Mouse (Mus musculus): ENCODE measurements around the gene Setd1a. TPM values are rescaled to one million over a fixed set of nuclear protein-coding genes. Genes with fewer than 3 reads are reported as not detected.
"Not testable (repeated sequence)": the region's sequence is repeated elsewhere in the genome, so short reads cannot be mapped to it uniquely, and the experiment has no call there.

Gene Setd1a
- polyA plus RNA-seq (2016; fragmentation: Nextera tagmentation; extraction: Ambion mirVana) = 13.2 and 23.7 TPM in 2 replicates

GRCm38 (mm10) chr7:127776426-127776825 is at the start of gene Setd1a:
Gene Setd1a (plus strand): TSS chr7:127776670.
- Histone ChIP-seq H3K27ac (peak within 1 kb of the TSS; percentile 99), H3K9me3 (no peaks in the 10 kb centered on the region), H3K4me3 (peak within 1 kb of the TSS; percentile 96), H3K27me3 (ENCODE audit: insufficient read depth, poor library complexity, severe bottlenecking) (no peaks in the 10 kb centered on the region), H3K36me3 (peaks cover 30% of the 10 kb centered on the region), H3K4me1 (peaks cover 15% of the 10 kb centered on the region)
- DNase-seq (ENCODE audit: low spot score) = peak; percentile 90
- WGBS = 0% methylated on average over 23 of the region's 23 CpGs

DNA sequence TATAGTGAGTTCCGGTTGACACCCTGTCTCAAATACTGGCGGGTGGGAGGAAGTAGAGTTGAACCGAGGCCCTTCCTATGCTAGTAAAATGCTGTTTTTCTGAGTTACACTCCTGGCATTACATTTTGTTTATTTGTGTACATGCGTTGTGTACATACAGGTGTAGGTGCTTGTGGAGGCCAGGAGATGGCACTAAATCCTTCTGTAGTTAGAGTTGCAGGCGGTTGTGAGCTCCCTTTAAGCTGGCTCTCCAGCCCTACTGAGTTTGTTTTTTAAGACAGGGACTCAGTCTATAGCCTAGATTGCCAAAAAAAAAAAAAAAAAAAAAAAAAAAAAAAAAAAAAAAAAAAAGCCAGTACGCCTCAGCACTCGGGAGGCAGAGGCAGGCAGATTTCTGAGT is 48.6 kb upstream of the Setd1a start:
- WGBS = 78% methylated on average over 7 of the region's 7 CpGs
- peak; percentile 56 for DNase-seq (ENCODE audit: low spot score)

DNA sequence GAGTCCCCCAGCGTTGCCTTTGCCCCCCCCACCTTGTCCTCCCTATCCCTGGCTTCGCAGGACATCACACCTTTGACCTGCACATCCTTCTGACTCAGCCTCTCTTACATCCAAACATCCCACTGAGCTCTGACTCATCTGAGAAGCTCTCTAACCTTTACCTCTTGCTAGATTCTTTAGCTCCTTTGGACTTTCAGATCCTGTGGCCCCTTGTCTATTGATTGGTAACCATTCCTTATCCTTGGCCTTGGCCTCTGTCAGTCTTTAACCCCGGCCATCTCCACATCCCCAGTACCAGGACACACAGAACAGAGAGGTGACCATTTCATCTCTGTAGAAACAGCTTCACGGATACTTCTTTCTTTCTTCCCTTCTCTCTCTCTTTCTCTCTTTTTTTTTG is 46.3 kb upstream of the Setd1a start:
- H3K9me3 ChIP-seq = no peaks in the 10 kb centered on the region
- no peak for DNase-seq (ENCODE audit: low spot score)
- 60% methylated on average over 4 of the region's 4 CpGs for WGBS
- H3K4me3 ChIP-seq = no peak overlapping the region
- H3K36me3 ChIP-seq = no peaks in the 10 kb centered on the region
- H3K27ac ChIP-seq = no peak overlapping the region
- H3K4me1 ChIP-seq = no peaks in the 10 kb centered on the region
- peaks cover 14% of the 10 kb centered on the region; the same call in 1 of the 2 replicates for H3K27me3 ChIP-seq (ENCODE audit: insufficient read depth, poor library complexity, severe bottlenecking)

More for the DNA sequence above, 48.6 kb upstream of the Setd1a start:
- H3K36me3 ChIP-seq = no peaks in the 10 kb centered on the region
- H3K27me3 ChIP-seq (ENCODE audit: insufficient read depth, poor library complexity, severe bottlenecking) = peaks cover 21% of the 10 kb centered on the region; the same call in 1 of the 2 replicates
- no peak overlapping the region for H3K27ac ChIP-seq
- H3K4me3 ChIP-seq = no peak overlapping the region
- H3K9me3 ChIP-seq = no peaks in the 10 kb centered on the region
- H3K4me1 ChIP-seq = no peaks in the 10 kb centered on the region

DNA sequence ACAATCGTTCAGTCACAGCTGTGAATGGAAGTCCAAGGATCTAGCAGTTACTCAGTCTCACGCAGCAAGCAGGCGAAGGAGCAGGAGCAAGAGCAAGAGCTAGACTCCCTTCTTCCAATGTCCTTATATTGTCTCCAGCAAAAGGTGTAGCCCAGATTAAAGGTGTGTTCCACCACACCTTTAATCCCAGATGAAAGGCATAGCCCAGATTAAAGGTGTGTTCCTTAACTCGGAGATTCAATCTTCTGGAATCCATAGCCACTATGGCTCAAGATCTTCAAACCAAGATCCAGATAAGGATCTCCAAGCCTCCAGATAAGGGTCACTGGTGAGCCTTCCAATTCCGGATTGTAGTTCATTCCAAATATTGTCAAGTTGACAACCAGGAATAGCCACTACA is 44.4 kb upstream of the Setd1a start, which contains the start of gene Ctf2:
Gene Ctf2 (minus strand): TSS at position 101 of the 400 bp plus-strand sequence.
- not testable (repeated sequence) for H3K9me3 ChIP-seq; H3K27me3 ChIP-seq (ENCODE audit: insufficient read depth, poor library complexity, severe bottlenecking); H3K36me3 ChIP-seq; H3K27ac ChIP-seq; H3K4me3 ChIP-seq; H3K4me1 ChIP-seq; DNase-seq (ENCODE audit: low spot score)
- 100% methylated on average over 1 of the region's 5 CpGs for WGBS

- H3K27ac ChIP-seq = peak within 1 kb of the TSS; percentile 96
- under 1% methylated on average over 26 of the region's 26 CpGs for WGBS
- no peaks in the 10 kb centered on the region for H3K9me3 ChIP-seq
- peaks cover 17% of the 10 kb centered on the region for H3K36me3 ChIP-seq
- peak within 1 kb of the TSS; percentile 86 for H3K4me3 ChIP-seq
- DNase-seq (ENCODE audit: low spot score) = peak; percentile 85
- peaks cover 6% of the 10 kb centered on the region; the same call in 1 of the 2 replicates for H3K27me3 ChIP-seq (ENCODE audit: insufficient read depth, poor library complexity, severe bottlenecking)
- peaks cover 30% of the 10 kb centered on the region for H3K4me1 ChIP-seq
Observed at GRCm38 (mm10) chr7:127744366-127745045, 32.0 kb upstream of the Setd1a start, which contains the start of gene Fbxl19. Gene Fbxl19 (plus strand): TSS chr7:127744543.

DNA sequence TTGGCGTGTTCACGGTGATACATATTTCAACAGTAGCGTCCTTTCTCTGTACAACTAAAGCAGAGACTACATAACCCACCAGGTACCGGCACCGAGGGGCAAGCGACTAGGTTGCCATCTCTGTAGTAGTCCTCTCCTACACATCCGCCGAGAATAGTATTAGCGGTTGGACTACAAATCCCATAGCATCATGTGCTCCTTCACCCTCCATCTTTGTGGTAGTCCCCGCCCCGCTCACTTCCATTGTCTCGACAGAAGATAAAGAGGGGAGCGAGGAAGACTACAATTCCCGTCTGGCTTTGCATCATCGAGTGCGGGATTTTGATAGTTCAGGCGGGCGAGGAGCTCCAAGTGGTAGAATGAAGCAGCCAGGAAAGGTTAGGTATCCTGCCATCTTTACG is 31.2 kb upstream of the Setd1a start:
- WGBS = under 1% methylated on average over 19 of the region's 19 CpGs
- DNase-seq (ENCODE audit: low spot score) = peak; percentile 98
- Histone ChIP-seq H3K9me3 (no peaks in the 10 kb centered on the region), H3K36me3 (peaks cover 24% of the 10 kb centered on the region), H3K4me3 (peak overlapping the region; percentile 86), H3K27ac (peak overlapping the region; percentile 96), H3K27me3 (ENCODE audit: insufficient read depth, poor library complexity, severe bottlenecking) (peaks cover 14% of the 10 kb centered on the region), H3K4me1 (peaks cover 30% of the 10 kb centered on the region)

- Histone ChIP-seq H3K27me3 (ENCODE audit: insufficient read depth, poor library complexity, severe bottlenecking) (peaks cover 20% of the 10 kb centered on the region), H3K36me3 (peaks cover 30% of the 10 kb centered on the region), H3K4me1 (peaks cover 30% of the 10 kb centered on the region), H3K9me3 (no peaks in the 10 kb centered on the region), H3K4me3 (peak overlapping the region; percentile 86), H3K27ac (peak overlapping the region; percentile 96)
- under 1% methylated on average over 37 of the region's 39 CpGs for WGBS
- DNase-seq (ENCODE audit: low spot score) = peak; percentile 98
Observed at GRCm38 (mm10) chr7:127745652-127746493, 30.6 kb upstream of the Setd1a start.

- peak overlapping the region; percentile 86 for H3K4me3 ChIP-seq
- under 1% methylated on average over 46 of the region's 62 CpGs for WGBS
- DNase-seq (ENCODE audit: low spot score) = peak; percentile 81
Observed at GRCm38 (mm10) chr7:127746494-127747491, 29.7 kb upstream of the Setd1a start.

GRCm38 (mm10) chr7:127747559-127748234 is 28.8 kb upstream of the Setd1a start:
- peaks cover 49% of the 10 kb centered on the region for H3K36me3 ChIP-seq
- peak overlapping the region; percentile 86 for H3K4me3 ChIP-seq
- 53% methylated on average over 6 of the region's 6 CpGs for WGBS
- no peaks in the 10 kb centered on the region for H3K9me3 ChIP-seq
- H3K27ac ChIP-seq = peak overlapping the region; percentile 96
- peak; percentile 73 for DNase-seq (ENCODE audit: low spot score)
- peaks cover 38% of the 10 kb centered on the region for H3K27me3 ChIP-seq (ENCODE audit: insufficient read depth, poor library complexity, severe bottlenecking)
- peaks cover 30% of the 10 kb centered on the region for H3K4me1 ChIP-seq

More at GRCm38 (mm10) chr7:127746494-127747491, 29.7 kb upstream of the Setd1a start:
- Histone ChIP-seq H3K9me3 (no peaks in the 10 kb centered on the region), H3K27me3 (ENCODE audit: insufficient read depth, poor library complexity, severe bottlenecking) (peaks cover 29% of the 10 kb centered on the region), H3K4me1 (peaks cover 30% of the 10 kb centered on the region), H3K27ac (peak overlapping the region; percentile 96), H3K36me3 (peaks cover 40% of the 10 kb centered on the region)

DNA sequence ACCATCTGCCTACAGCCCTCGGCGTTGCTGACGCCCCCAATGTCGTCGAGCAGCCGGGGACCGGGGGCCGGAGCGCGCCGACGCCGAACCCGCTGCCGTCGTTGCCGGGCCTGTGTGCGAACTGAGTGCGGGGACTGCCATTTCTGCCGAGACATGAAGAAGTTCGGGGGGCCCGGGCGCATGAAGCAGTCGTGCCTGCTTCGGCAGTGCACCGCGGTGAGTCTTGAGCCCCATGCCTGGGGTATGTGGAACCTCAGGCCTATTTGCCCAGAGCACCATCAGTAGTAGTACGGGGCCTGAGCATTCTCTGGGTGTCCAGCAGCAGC is 28.3 kb upstream of the Setd1a start:
- peak overlapping the region; percentile 24; the same call in 1 of the 2 replicates for H3K27ac ChIP-seq
- H3K4me3 ChIP-seq = peak overlapping the region; percentile 86; the same call in 1 of the 2 replicates
- 91% methylated on average over 28 of the region's 28 CpGs for WGBS
- H3K9me3 ChIP-seq = no peaks in the 10 kb centered on the region
- no peak for DNase-seq (ENCODE audit: low spot score)
- peaks cover 30% of the 10 kb centered on the region for H3K4me1 ChIP-seq
- peaks cover 54% of the 10 kb centered on the region for H3K36me3 ChIP-seq
- H3K27me3 ChIP-seq (ENCODE audit: insufficient read depth, poor library complexity, severe bottlenecking) = peaks cover 43% of the 10 kb centered on the region

DNA sequence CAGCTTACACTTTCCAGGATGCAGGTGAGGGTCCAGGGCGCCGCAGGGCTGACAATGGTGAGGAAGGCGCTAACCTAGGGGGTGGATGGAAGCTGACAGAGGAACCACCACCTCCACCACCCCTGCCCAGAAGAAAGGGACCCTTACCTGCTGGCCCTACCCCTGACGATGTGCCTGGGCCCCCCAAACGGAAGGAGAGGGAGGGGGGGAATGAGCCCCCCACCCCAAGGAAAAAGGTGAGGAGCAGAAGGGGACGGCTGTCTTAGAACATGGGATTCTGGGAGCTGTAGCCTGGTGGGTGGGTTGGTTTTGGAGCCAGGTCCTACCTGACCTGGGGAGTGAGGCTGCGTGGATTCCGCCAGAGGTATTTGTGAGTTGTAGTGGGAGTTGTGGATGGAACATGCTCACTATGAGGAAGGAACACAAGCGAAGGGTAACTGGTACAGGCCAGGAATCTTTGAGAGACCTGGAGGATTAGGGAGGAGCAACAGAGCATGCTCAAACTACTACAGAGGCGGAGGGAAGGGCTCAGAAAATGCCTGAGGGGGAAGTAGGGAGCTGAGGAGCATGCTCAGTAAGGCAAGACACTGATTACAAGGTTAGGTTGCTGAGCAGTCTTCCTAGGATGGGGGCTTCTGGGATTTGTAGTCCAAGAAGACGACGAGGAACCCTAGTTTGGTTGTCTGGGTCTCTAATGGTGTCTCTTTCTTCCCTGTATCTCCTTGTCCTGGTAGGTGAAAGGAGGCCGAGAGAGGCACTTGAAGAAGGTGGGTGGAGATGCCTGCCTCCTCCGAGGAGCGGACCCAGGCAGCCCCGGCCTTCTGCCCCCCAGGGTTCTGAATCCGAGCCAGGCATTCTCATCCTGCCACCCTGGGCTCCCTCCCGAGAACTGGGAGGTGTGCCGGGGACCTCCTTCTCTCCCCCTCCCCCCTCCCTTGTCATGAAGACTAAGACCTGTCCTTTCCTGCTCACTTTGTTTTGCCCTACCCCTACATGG is 26.0 kb upstream of the Setd1a start:
- WGBS = 86% methylated on average over 19 of the region's 19 CpGs
- no peak overlapping the region for H3K4me3 ChIP-seq

More for the DNA sequence above, 26.0 kb upstream of the Setd1a start:
- Histone ChIP-seq H3K9me3 (no peaks in the 10 kb centered on the region), H3K4me1 (peaks cover 27% of the 10 kb centered on the region), H3K36me3 (peaks cover 76% of the 10 kb centered on the region), H3K27ac (no peak overlapping the region), H3K27me3 (ENCODE audit: insufficient read depth, poor library complexity, severe bottlenecking) (peaks cover 64% of the 10 kb centered on the region)
- DNase-seq (ENCODE audit: low spot score) = no peak
